Mouse (Mus musculus) liver, embryonic 13.5 days (tissue): ENCODE measurements around the gene Klri1. TPM values are rescaled to one million over a fixed set of nuclear protein-coding genes. Genes with fewer than 3 reads are reported as not detected.
"Not testable (repeated sequence)": the region's sequence is repeated elsewhere in the genome, so short reads cannot be mapped to it uniquely, and the experiment has no call there.

Experiments
- ATAC-seq: fragments of 200-750 bp; cut with Nextera tagmentation; 2 replicates; pipeline ENCODE4 v1.8.0; 2017; ENCODE audit warnings: low read depth, mild to moderate bottlenecking, moderate number of reproducible peaks, moderate library complexity
- DNase-seq: peaks from one replicate; pipeline ENCODE4 v3.0.0; 2022
- H3K27ac ChIP-seq: fragments of 300-500 bp; sonication (generic); 2 replicates; pipeline ENCODE4 v1.5.1; 2015; ENCODE audit warnings: moderate library complexity, mild to moderate bottlenecking, inconsistent platforms
- H3K27me3 ChIP-seq: fragments of 300-500 bp; sonication (generic); 2 replicates; pipeline ENCODE4 v1.6.1; 2015; ENCODE audit warnings: mild to moderate bottlenecking, inconsistent platforms
- H3K36me3 ChIP-seq: fragments of 300-500 bp; sonication (generic); 2 replicates; pipeline ENCODE4 v1.6.1; 2015; ENCODE audit warnings: mild to moderate bottlenecking, inconsistent platforms
- H3K4me1 ChIP-seq: fragments of 300-500 bp; sonication (generic); replicated peaks from 2 replicates; pipeline ENCODE4 v1.6.1; 2015; ENCODE audit warnings: inconsistent platforms
- H3K4me2 ChIP-seq: fragments of 300-500 bp; sonication (generic); 2 replicates; pipeline ENCODE4 v1.6.1; 2015; ENCODE audit warnings: inconsistent platforms, mild to moderate bottlenecking, moderate library complexity
- H3K4me3 ChIP-seq: fragments of 300-500 bp; sonication (generic); replicated peaks from 2 replicates; pipeline ENCODE4 v1.5.1; 2015; ENCODE audit warnings: mild to moderate bottlenecking, inconsistent platforms
- H3K9ac ChIP-seq: fragments of 300-500 bp; sonication (generic); 2 replicates; pipeline ENCODE4 v1.6.1; 2015; ENCODE audit warnings: mild to moderate bottlenecking, inconsistent platforms
- H3K9me3 ChIP-seq: fragments of 300-500 bp; sonication (generic); replicated peaks from 2 replicates; pipeline ENCODE4 v1.6.1; 2016; ENCODE audit warnings: inconsistent platforms
- WGBS: fragments of 180-500 bp; shearing (Covaris S2); methylation state at CpG from one replicate; pipeline ENCODE4 v1.1.7; 2015; ENCODE audit not compliant: insufficient replicate concordance; 5-methylcytosine and 5-hydroxymethylcytosine counted together
- microRNA-seq: library from miRNA; unstranded; fragments of <30 nt; microRNA quantifications from one replicate; pipeline ENCODE4, GENCODE M21; 2016
- polyA plus RNA-seq: library from polyadenylated mRNA; unstranded; fragments of >200 nt; fragmentation: Nextera tagmentation; extraction: Ambion mirVana; gene quantifications from 2 replicates; pipeline ENCODE4 v1.2.1, GENCODE M21; 2015

The Klri1 gene
- polyA plus RNA-seq, 1 experiment from 2014 or later: not detected

- no peak within 1 kb of the TSS for H3K27ac ChIP-seq
- H3K4me2 ChIP-seq: no peak within 1 kb of the TSS
- 66% methylated on average over 3 of the region's 3 CpGs for WGBS
- no peaks in the 10 kb centered on the region for H3K36me3 ChIP-seq
- no peak for DNase-seq
- no peaks in the 10 kb centered on the region for H3K9me3 ChIP-seq
- no peak for ATAC-seq
- H3K27me3 ChIP-seq: no peaks in the 10 kb centered on the region
- no peaks in the 10 kb centered on the region for H3K4me1 ChIP-seq
- H3K9ac ChIP-seq: no peak within 1 kb of the TSS
- no peak within 1 kb of the TSS for H3K4me3 ChIP-seq
Measured at GRCm38 (mm10) chr6:129678873-129679272, 38.1 kb downstream of the Klri1 start, which contains the start of gene Klrc1. Gene Klrc1, minus strand, starts transcription at chr6:129678973.

- H3K4me1 ChIP-seq, H3K9ac ChIP-seq, ATAC-seq, H3K27ac ChIP-seq, H3K9me3 ChIP-seq, H3K4me3 ChIP-seq, DNase-seq, H3K36me3 ChIP-seq, H3K27me3 ChIP-seq, H3K4me2 ChIP-seq: not testable (repeated sequence)
- no CpG with 5 or more reads among the region's 3 CpGs for WGBS
Measured at GRCm38 (mm10) chr6:129661301-129661700, 55.6 kb downstream of the Klri1 start.

- not testable (repeated sequence) for DNase-seq, H3K27ac ChIP-seq, ATAC-seq, H3K9ac ChIP-seq, H3K4me2 ChIP-seq, H3K36me3 ChIP-seq, H3K4me1 ChIP-seq, H3K4me3 ChIP-seq, H3K9me3 ChIP-seq, H3K27me3 ChIP-seq
- 60% methylated on average over 4 of the region's 4 CpGs for WGBS
Measured at GRCm38 (mm10) chr6:129660589-129660988, 56.3 kb downstream of the Klri1 start, which contains the start of gene Klrc2. Gene Klrc2, minus strand, starts transcription at chr6:129660689.

Small RNA genes within 50 kb of the gene (microRNA-seq; reads per million reads assigned to microRNA genes)
- not detected for gene Mir680-1

Other genes starting within 250 kb of the Klri1 start
- 0.65 and 0.95 TPM in 2 replicates for gene Olr1, start 210.0 kb downstream of the Klri1 start, polyA plus RNA-seq
- gene Tmem52b, start 204.6 kb downstream of the Klri1 start, polyA plus RNA-seq: not detected in 2 replicates
- 35.4 and 38.3 TPM in 2 replicates for gene Gabarapl1, start 184.0 kb downstream of the Klri1 start, polyA plus RNA-seq
- gene Klre1, start 139.2 kb downstream of the Klri1 start, polyA plus RNA-seq: not detected in 2 replicates
- 0.27 and 0.48 TPM in 2 replicates for gene Klrd1, start 125.3 kb downstream of the Klri1 start, polyA plus RNA-seq
- gene Klrk1, start 93.3 kb downstream of the Klri1 start, polyA plus RNA-seq: 0.25 and 0.32 TPM in 2 replicates
- not detected in 2 replicates for gene Klrc3, start 73.8 kb downstream of the Klri1 start, polyA plus RNA-seq
- not detected in 2 replicates for gene Klrc2, start 56.4 kb downstream of the Klri1 start, polyA plus RNA-seq
- gene Klrc1, start 38.2 kb downstream of the Klri1 start, polyA plus RNA-seq: not detected in 2 replicates
- gene Klri2, start 23.4 kb upstream of the Klri1 start, polyA plus RNA-seq: not detected in 2 replicates
- gene Gm156, start 67.1 kb upstream of the Klri1 start, polyA plus RNA-seq: not detected in 2 replicates
- not detected in 2 replicates for gene Gm17631, start 145.5 kb upstream of the Klri1 start, polyA plus RNA-seq
- gene Klra17, start 159.5 kb upstream of the Klri1 start, polyA plus RNA-seq: 0.12 TPM in 1 of 2 replicates, not detected in the other
- not detected in 2 replicates for gene Klra5, start 200.5 kb upstream of the Klri1 start, polyA plus RNA-seq